ENCODE assay signal across 18 mouse cellular contexts in the genomic region with DNA sequence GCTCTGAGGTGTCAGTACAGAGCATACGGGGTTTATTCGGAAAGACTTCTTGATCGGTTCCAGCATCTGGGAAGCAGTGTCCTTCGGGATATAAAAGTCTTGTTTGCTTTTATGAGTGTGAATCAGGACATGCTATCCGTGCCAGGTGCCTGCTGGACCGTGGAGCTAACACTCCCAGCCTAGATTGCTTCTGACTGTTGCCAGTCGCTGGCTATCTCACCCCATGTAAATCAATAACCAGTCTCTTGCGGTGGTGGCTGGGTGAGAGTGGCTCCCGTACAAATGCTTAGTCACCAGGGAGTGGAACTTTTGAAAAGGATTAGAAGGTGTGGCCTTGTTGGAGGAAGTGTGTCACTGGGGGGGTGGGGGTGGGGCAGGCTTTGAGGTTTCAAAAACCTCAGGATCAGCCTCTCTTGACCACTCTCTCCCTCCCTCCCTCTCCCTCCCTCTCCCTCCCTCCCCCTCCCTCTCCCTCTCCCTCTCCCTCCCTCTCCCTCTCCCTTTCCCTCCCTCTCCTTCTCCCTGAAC. TPM values are rescaled to one million over a fixed set of nuclear protein-coding genes. Genes with fewer than 3 reads are reported as not detected.
A peak's percentile ranks its signal among the peaks of the same experiment; 100 is the strongest.
DNase-seq lines count a peak whose midpoint lies in the region; ATAC-seq and TF ChIP-seq lines count a peak whose summit lies in the region.
"Had no signal": no experiment of that assay in that cellular context is flagged by ENCODE, and none has a peak within 500 bp of the region (broad histone marks: within the 10 kb centered on the region; RNA-seq: fewer than 3 reads in every experiment).

No protein-coding gene starts in this region.

- H3K9me3 ChIP-seq in liver, embryonic 12.5 days (replicated peaks) = no peaks in the 10 kb centered on the region
- H3K9me3 ChIP-seq in midbrain, embryonic 13.5 days = peaks cover 4% of the 10 kb centered on the region; the same call in 1 of the 2 replicates
- H3K9me3 ChIP-seq in hindbrain, embryonic 14.5 days (ENCODE audit: control insufficient read depth, low read length) = no peaks in the 10 kb centered on the region
- H3K9me3 ChIP-seq: midbrain, embryonic 10.5 days had no signal

- no peak overlapping the region for H3K9ac ChIP-seq in liver, adult 2 months (ENCODE audit: low read depth, low read length)
- no peak overlapping the region for H3K9ac ChIP-seq in liver, embryonic 12.5 days
- no peak overlapping the region for H3K9ac ChIP-seq in midbrain, embryonic 13.5 days (replicated peaks)
- no peak overlapping the region for H3K9ac ChIP-seq in hindbrain, embryonic 14.5 days
- H3K9ac ChIP-seq: forebrain, embryonic 12.5 days; liver, postnatal 0 days; neural tube, embryonic 13.5 days had no signal

- H3K4me2 ChIP-seq in liver, embryonic 12.5 days = no peak overlapping the region
- no peak overlapping the region for H3K4me2 ChIP-seq in midbrain, embryonic 13.5 days (replicated peaks)
- no peak overlapping the region for H3K4me2 ChIP-seq in hindbrain, embryonic 14.5 days (replicated peaks)
- H3K4me2 ChIP-seq: forebrain, embryonic 12.5 days; neural tube, embryonic 13.5 days had no signal

- no peaks in the 10 kb centered on the region for H3K79me2 ChIP-seq in liver, adult 2 months (ENCODE audit: control insufficient read depth, insufficient read depth, low read length)

- H3K4me1 ChIP-seq in liver, adult 2 months (ENCODE audit: control insufficient read depth, insufficient read depth, low read length) = no peaks in the 10 kb centered on the region
- no peaks in the 10 kb centered on the region for H3K4me1 ChIP-seq in liver, embryonic 12.5 days
- no peaks in the 10 kb centered on the region for H3K4me1 ChIP-seq in midbrain, embryonic 13.5 days (replicated peaks)
- no peaks in the 10 kb centered on the region for H3K4me1 ChIP-seq in hindbrain, embryonic 14.5 days (replicated peaks; ENCODE audit: control insufficient read depth, insufficient read depth, low read length)
- H3K4me1 ChIP-seq: forebrain, embryonic 12.5 days; midbrain, embryonic 10.5 days; neural tube, embryonic 13.5 days had no signal

- no peak for TF ChIP-seq POLR2A in liver, adult 2 months (IDR thresholded peaks at IDR 0.05; ENCODE audit: extremely low read depth, insufficient read depth, low read length)

- peak; percentile 93 for DNase-seq in liver, adult 2 months (ENCODE audit: extremely low read depth, low read depth, low spot score)
- DNase-seq in kidney, adult 8-10 months = peak; percentile 84
- peak; percentile 78 to 88 for DNase-seq in kidney, postnatal 25 days
- no peak for DNase-seq in frontal cortex, postnatal 14 days (ENCODE audit: low spot score in 2 of 2)
- DNase-seq in left cerebral cortex, adult 8-10 months (ENCODE audit: low spot score in 2 of 2) = no peak
- no peak for DNase-seq in hindbrain, embryonic 14.5 days (ENCODE audit: low spot score)
- DNase-seq: cerebellum, postnatal 14 days; gastrocnemius, postnatal 36 days; liver, postnatal 0 days; right cerebral cortex, postnatal 14 days; thymus, postnatal 36 days had no signal

- no peak for TF ChIP-seq CTCF in liver, adult 2 months (IDR thresholded peaks at IDR 0.05; ENCODE audit: low read depth, low read length)

- no peaks in the 10 kb centered on the region for H3K27me3 ChIP-seq in liver, adult 2 months (ENCODE audit: control insufficient read depth, insufficient read depth, low read length)
- peaks cover 4% of the 10 kb centered on the region; the same call in 1 of the 2 replicates for H3K27me3 ChIP-seq in liver, embryonic 12.5 days (replicated peaks)
- H3K27me3 ChIP-seq in midbrain, embryonic 13.5 days = no peaks in the 10 kb centered on the region
- H3K27me3 ChIP-seq in hindbrain, embryonic 14.5 days (ENCODE audit: control insufficient read depth, insufficient read depth, low read length) = no peaks in the 10 kb centered on the region
- H3K27me3 ChIP-seq: forebrain, embryonic 12.5 days; neural tube, embryonic 13.5 days had no signal

- 21% methylated on average over 9 of the region's 9 CpGs for WGBS in liver, adult 2 months
- 68% methylated on average over 9 of the region's 9 CpGs for WGBS in liver, embryonic 12.5 days (ENCODE audit: insufficient replicate concordance)
- 80% methylated on average over 9 of the region's 9 CpGs for WGBS in midbrain, embryonic 13.5 days
- WGBS in hindbrain, embryonic 14.5 days = 75% methylated on average over 9 of the region's 9 CpGs

- H3K4me3 ChIP-seq in liver, adult 2 months (ENCODE audit: insufficient read depth, low read depth, low read length) = no peak overlapping the region
- no peak overlapping the region for H3K4me3 ChIP-seq in liver, embryonic 12.5 days
- H3K4me3 ChIP-seq in midbrain, embryonic 13.5 days (replicated peaks) = no peak overlapping the region
- H3K4me3 ChIP-seq in hindbrain, embryonic 14.5 days (replicated peaks; ENCODE audit: low read length) = no peak overlapping the region
- H3K4me3 ChIP-seq: forebrain, embryonic 12.5 days; midbrain, embryonic 10.5 days; neural tube, embryonic 13.5 days had no signal

- H3K27ac ChIP-seq in liver, adult 2 months (replicated peaks; ENCODE audit: insufficient read depth, low read depth, low read length) = 0 out of 2 replicates have a peak overlapping the region, but pooled peaks have one; percentile 12
- no peak overlapping the region for H3K27ac ChIP-seq in liver, embryonic 12.5 days
- H3K27ac ChIP-seq in midbrain, embryonic 13.5 days = no peak overlapping the region
- no peak overlapping the region for H3K27ac ChIP-seq in hindbrain, embryonic 14.5 days
- H3K27ac ChIP-seq: forebrain, embryonic 12.5 days; midbrain, embryonic 10.5 days; neural tube, embryonic 13.5 days had no signal

- no peaks in the 10 kb centered on the region for H3K36me3 ChIP-seq in liver, adult 2 months (ENCODE audit: control insufficient read depth, insufficient read depth, low read length)
- no peaks in the 10 kb centered on the region for H3K36me3 ChIP-seq in liver, embryonic 12.5 days
- H3K36me3 ChIP-seq in midbrain, embryonic 13.5 days = no peaks in the 10 kb centered on the region
- no peaks in the 10 kb centered on the region for H3K36me3 ChIP-seq in hindbrain, embryonic 14.5 days (replicated peaks; ENCODE audit: control insufficient read depth, insufficient read depth)
- H3K36me3 ChIP-seq: forebrain, embryonic 12.5 days; midbrain, embryonic 10.5 days; neural tube, embryonic 13.5 days had no signal

- ATAC-seq in liver, embryonic 12.5 days = no peak
- no peak for ATAC-seq in midbrain, embryonic 13.5 days
- no peak for ATAC-seq in hindbrain, embryonic 14.5 days (ENCODE audit: low FRiP score)
- ATAC-seq: liver, postnatal 0 days had no signal

RNA-seq across cellular contexts. Expression of a gene that starts 16.9 kb away (rescaled TPM):
- total RNA-seq in liver, adult 2 months (2014; rRNA removed) = not detected in 2 replicates
- polyA plus RNA-seq in liver, adult 2 months (2012; rRNA removed) = not detected in 2 replicates
- 0.04 TPM in 1 of 2 replicates, not detected in the other for polyA plus RNA-seq in liver, embryonic 12.5 days (2016; fragmentation: Nextera tagmentation; extraction: Ambion mirVana)
- polyA plus RNA-seq in midbrain, embryonic 13.5 days (2015; fragmentation: Nextera tagmentation; extraction: Ambion mirVana) = not detected in 2 replicates
- under 1 TPM; 0.13 to 0.21 (median 0.16) TPM for total RNA-seq in left cerebral cortex, adult 8-10 months (2022)
- polyA plus RNA-seq in hindbrain, embryonic 14.5 days (2014; fragmentation: Nextera tagmentation; extraction: Ambion mirVana) = not detected in 2 replicates
- total RNA-seq: adrenal gland, adult 18-20 months; layer of hippocampus, adult 8-10 months had no signal
- polyA plus RNA-seq: forebrain, embryonic 12.5 days; liver, postnatal 0 days; midbrain, embryonic 10.5 days; neural tube, embryonic 13.5 days had no signal

RNA-seq across cellular contexts. Expression of a gene that starts 27.8 kb away (rescaled TPM):
- total RNA-seq in liver, adult 2 months (2014; rRNA removed) = 17.9 and 21.4 TPM in 2 replicates
- polyA plus RNA-seq in liver, adult 2 months (2012; rRNA removed) = 4.6 and 4.7 TPM in 2 replicates
- polyA plus RNA-seq in liver, embryonic 12.5 days (2016; fragmentation: Nextera tagmentation; extraction: Ambion mirVana) = 16.5 and 16.9 TPM in 2 replicates
- 23.4 and 25.0 TPM in 2 replicates for polyA plus RNA-seq in midbrain, embryonic 13.5 days (2015; fragmentation: Nextera tagmentation; extraction: Ambion mirVana)
- 10 to 100 TPM; 19.3 to 22.5 (median 19.8) TPM for total RNA-seq in left cerebral cortex, adult 8-10 months (2022)
- 27.1 and 27.9 TPM in 2 replicates for polyA plus RNA-seq in hindbrain, embryonic 14.5 days (2014; fragmentation: Nextera tagmentation; extraction: Ambion mirVana)

RNA-seq across cellular contexts. Expression of a gene that starts 55.7 kb away (rescaled TPM):
- total RNA-seq in liver, adult 2 months (2014; rRNA removed) = 0.09 and 0.94 TPM in 2 replicates
- 0.09 and 0.17 TPM in 2 replicates for polyA plus RNA-seq in liver, adult 2 months (2012; rRNA removed)
- 0.55 and 0.81 TPM in 2 replicates for polyA plus RNA-seq in liver, embryonic 12.5 days (2016; fragmentation: Nextera tagmentation; extraction: Ambion mirVana)
- 0.73 and 1.1 TPM in 2 replicates for polyA plus RNA-seq in midbrain, embryonic 13.5 days (2015; fragmentation: Nextera tagmentation; extraction: Ambion mirVana)
- total RNA-seq in left cerebral cortex, adult 8-10 months (2022) = under 1 TPM; 0.17 to 0.53 (median 0.36) TPM
- polyA plus RNA-seq in hindbrain, embryonic 14.5 days (2014; fragmentation: Nextera tagmentation; extraction: Ambion mirVana) = 1.4 and 2.0 TPM in 2 replicates

Comparison
In these comparisons a context has a peak if more than half of its experiments do, and no peak if none do; other contexts are left out.
1. DNase-seq: peak in liver, adult 2 months (single experiment), kidney, adult 8-10 months (2 of 2) and kidney, postnatal 25 days (2 of 2); none in frontal cortex, postnatal 14 days (0 of 2), left cerebral cortex, adult 8-10 months (0 of 2) and hindbrain, embryonic 14.5 days (single experiment).